Mouse (Mus musculus): Measurements from ENCODE around the gene Zfp94. TPM values are rescaled to one million over a fixed set of nuclear protein-coding genes. Genes with fewer than 3 reads are reported as not detected.
"Not testable (repeated sequence)": the region's sequence is repeated elsewhere in the genome, so short reads cannot be mapped to it uniquely, and the experiment has no call there.

Zfp94 gene
- polyA plus RNA-seq, 1 experiment from 2014 or later = 19.2 TPM

DNA sequence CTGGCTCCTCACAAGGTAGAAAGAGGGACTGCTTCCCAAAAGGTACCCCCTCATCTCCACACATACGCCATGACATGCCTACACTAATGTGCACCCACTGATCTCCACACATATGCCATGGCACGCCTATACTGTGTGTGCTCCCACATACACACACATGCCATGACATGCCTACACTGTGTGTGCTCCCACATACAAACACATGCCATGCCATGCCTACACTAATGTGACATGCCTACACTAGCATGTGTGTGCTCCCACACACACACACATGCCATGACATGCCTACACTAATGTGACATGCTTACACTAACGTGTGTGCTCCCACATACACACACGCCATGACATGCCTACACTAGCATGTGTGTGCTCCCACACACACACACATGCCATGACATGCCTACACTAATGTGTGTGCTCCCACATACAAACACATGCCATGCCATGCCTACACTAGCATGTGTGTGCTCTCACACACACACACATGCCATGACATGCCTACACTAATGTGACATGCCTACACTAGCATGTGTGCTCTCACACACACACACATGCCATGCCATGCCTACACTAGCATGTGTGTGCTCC lies 26.3 kb downstream of the Zfp94 start:
- no peaks in the 10 kb centered on the region for H3K9me3 ChIP-seq (ENCODE audit: control insufficient read depth, low read length)
- H3K27ac ChIP-seq (replicated peaks; ENCODE audit: low read depth, low read length) = no peak overlapping the region
- DNase-seq (no peak), ATAC-seq (ENCODE audit: low FRiP score, low TSS enrichment) (no peak)
- H3K4me1 ChIP-seq (ENCODE audit: control insufficient read depth, insufficient read depth, low read length) = no peaks in the 10 kb centered on the region
- peaks cover 77% of the 10 kb centered on the region for H3K36me3 ChIP-seq (ENCODE audit: control insufficient read depth, insufficient read depth, low read length)
- no peak overlapping the region for H3K9ac ChIP-seq (replicated peaks; ENCODE audit: low read length)
- H3K27me3 ChIP-seq (ENCODE audit: control insufficient read depth, insufficient read depth, low read length) = no peaks in the 10 kb centered on the region
- WGBS = 99% methylated on average over 4 of the region's 4 CpGs
- H3K4me2 ChIP-seq (ENCODE audit: low read length) = no peak overlapping the region
- no peak overlapping the region for H3K4me3 ChIP-seq (replicated peaks; ENCODE audit: low read depth, low read length)

DNA sequence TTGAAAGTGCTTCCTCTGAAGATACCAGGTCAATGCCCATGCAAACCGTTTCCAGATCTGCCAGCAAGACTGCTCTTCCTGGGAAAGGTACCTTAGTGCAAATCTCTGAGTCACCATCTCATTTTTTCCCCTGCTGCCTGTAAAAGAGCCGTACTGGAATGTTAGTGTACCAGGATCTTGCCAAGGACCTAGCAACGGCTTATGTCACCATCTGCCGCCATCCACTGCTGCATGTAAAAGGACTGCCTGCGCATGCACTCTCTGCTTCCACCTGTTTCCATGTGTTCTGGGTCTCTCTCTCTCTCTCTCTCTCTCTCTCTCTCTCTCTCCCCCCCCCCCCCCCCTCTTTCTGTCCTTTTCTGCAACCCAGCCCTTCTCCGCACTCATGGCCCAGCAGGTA lies 28.0 kb downstream of the Zfp94 start:
- no peak overlapping the region for H3K4me3 ChIP-seq (replicated peaks; ENCODE audit: low read depth, low read length)
- no peak overlapping the region for H3K4me2 ChIP-seq (ENCODE audit: low read length)
- peaks cover 60% of the 10 kb centered on the region for H3K36me3 ChIP-seq (ENCODE audit: control insufficient read depth, insufficient read depth, low read length)
- no peaks in the 10 kb centered on the region for H3K4me1 ChIP-seq (ENCODE audit: control insufficient read depth, insufficient read depth, low read length)
- H3K9ac ChIP-seq (replicated peaks; ENCODE audit: low read length) = no peak overlapping the region
- 94% methylated on average over 6 of the region's 6 CpGs for WGBS
- DNase-seq (no peak), ATAC-seq (ENCODE audit: low FRiP score, low TSS enrichment) (no peak)
- no peaks in the 10 kb centered on the region for H3K27me3 ChIP-seq (ENCODE audit: control insufficient read depth, insufficient read depth, low read length)
- H3K9me3 ChIP-seq (ENCODE audit: control insufficient read depth, low read length) = no peaks in the 10 kb centered on the region
- no peak overlapping the region for H3K27ac ChIP-seq (replicated peaks; ENCODE audit: low read depth, low read length)

DNA sequence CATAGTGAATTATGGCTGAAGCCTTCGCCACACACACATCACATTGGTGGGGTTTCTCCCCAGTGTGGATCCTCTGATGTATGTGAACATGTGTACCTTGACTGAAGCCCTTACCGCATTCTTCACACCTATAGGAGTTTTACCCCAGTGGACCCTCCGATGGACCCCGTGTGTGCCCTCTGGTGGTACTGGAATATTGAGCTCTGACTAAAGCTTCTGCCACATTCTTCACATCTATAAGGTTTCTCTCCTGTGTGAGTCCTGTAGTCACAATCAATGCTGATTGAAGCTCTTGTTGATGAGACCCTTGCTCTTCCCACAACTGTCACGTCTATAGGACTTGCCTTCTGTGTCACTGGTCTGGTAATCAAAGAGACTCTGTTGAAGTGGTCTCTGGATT lies 28.8 kb downstream of the Zfp94 start:
- DNase-seq (no peak), ATAC-seq (ENCODE audit: low FRiP score, low TSS enrichment) (no peak)
- H3K9ac ChIP-seq (replicated peaks; ENCODE audit: low read length) = no peak overlapping the region
- 84% methylated on average over 5 of the region's 5 CpGs for WGBS
- no peak overlapping the region for H3K4me3 ChIP-seq (replicated peaks; ENCODE audit: low read depth, low read length)
- H3K27ac ChIP-seq (replicated peaks; ENCODE audit: low read depth, low read length) = no peak overlapping the region
- H3K4me1 ChIP-seq (ENCODE audit: control insufficient read depth, insufficient read depth, low read length) = no peaks in the 10 kb centered on the region
- H3K4me2 ChIP-seq (ENCODE audit: low read length) = no peak overlapping the region
- no peaks in the 10 kb centered on the region for H3K9me3 ChIP-seq (ENCODE audit: control insufficient read depth, low read length)
- H3K36me3 ChIP-seq (ENCODE audit: control insufficient read depth, insufficient read depth, low read length) = peaks cover 54% of the 10 kb centered on the region
- no peaks in the 10 kb centered on the region for H3K27me3 ChIP-seq (ENCODE audit: control insufficient read depth, insufficient read depth, low read length)

DNA sequence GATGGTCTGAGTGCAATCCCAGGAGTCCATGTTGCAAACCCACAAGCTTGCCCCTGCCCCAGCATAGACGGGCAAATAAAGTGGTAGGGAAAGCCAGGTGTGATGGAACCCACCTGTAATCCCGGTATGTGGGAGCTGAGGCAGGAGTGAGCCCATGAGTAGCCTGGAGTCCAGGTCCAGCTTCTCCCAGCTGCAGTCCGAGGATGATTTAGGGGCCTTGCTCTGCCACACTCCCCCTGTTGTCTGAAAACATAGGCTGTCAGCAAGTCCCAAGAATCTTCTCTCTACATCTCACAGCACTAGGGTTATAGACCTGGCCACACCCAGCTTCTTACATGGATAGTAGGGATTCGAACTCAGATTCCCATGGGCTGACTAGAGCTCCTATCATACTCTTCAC lies 29.6 kb downstream of the Zfp94 start:
- H3K27me3 ChIP-seq (ENCODE audit: control insufficient read depth, insufficient read depth, low read length) = no peaks in the 10 kb centered on the region
- H3K36me3 ChIP-seq (ENCODE audit: control insufficient read depth, insufficient read depth, low read length) = peaks cover 46% of the 10 kb centered on the region
- no peak overlapping the region for H3K4me2 ChIP-seq (ENCODE audit: low read length)
- no peaks in the 10 kb centered on the region for H3K4me1 ChIP-seq (ENCODE audit: control insufficient read depth, insufficient read depth, low read length)
- no peak for DNase-seq
- H3K4me3 ChIP-seq (replicated peaks; ENCODE audit: low read depth, low read length) = no peak overlapping the region
- no peak for ATAC-seq (ENCODE audit: low FRiP score, low TSS enrichment)
- no peak overlapping the region for H3K27ac ChIP-seq (replicated peaks; ENCODE audit: low read depth, low read length)
- 77% methylated on average over 4 of the region's 4 CpGs for WGBS
- no peaks in the 10 kb centered on the region for H3K9me3 ChIP-seq (ENCODE audit: control insufficient read depth, low read length)
- no peak overlapping the region for H3K9ac ChIP-seq (replicated peaks; ENCODE audit: low read length)

DNA sequence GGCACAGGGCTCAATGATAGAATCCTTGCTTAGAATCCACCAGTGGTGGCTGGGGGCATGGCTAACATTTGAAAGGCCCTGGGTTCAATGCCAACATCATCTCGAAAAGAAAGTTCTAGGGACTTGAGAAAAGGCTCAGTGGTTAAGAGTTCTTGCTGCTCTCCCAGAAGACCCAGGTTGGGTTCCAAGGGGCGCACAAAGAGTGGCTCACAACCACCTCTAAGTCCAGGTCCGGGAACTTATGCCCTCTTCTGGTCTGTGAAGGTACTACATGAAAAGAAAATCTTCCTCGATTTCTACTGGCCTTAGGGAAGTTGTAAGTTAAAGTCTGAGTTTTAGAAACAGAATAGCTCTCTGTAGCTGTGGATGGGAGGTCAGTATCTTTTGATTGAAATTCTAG lies 30.4 kb downstream of the Zfp94 start:
- Histone ChIP-seq H3K4me3 (replicated peaks; ENCODE audit: low read depth, low read length) (no peak overlapping the region), H3K9ac (replicated peaks; ENCODE audit: low read length) (no peak overlapping the region), H3K4me1 (ENCODE audit: control insufficient read depth, insufficient read depth, low read length) (no peaks in the 10 kb centered on the region), H3K9me3 (ENCODE audit: control insufficient read depth, low read length) (no peaks in the 10 kb centered on the region), H3K27ac (replicated peaks; ENCODE audit: low read depth, low read length) (no peak overlapping the region), H3K36me3 (ENCODE audit: control insufficient read depth, insufficient read depth, low read length) (peaks cover 38% of the 10 kb centered on the region), H3K27me3 (ENCODE audit: control insufficient read depth, insufficient read depth, low read length) (no peaks in the 10 kb centered on the region), H3K4me2 (ENCODE audit: low read length) (no peak overlapping the region)
- no peak for ATAC-seq (ENCODE audit: low FRiP score, low TSS enrichment)
- WGBS = 52% methylated on average over 4 of the region's 4 CpGs
- no peak for DNase-seq

DNA sequence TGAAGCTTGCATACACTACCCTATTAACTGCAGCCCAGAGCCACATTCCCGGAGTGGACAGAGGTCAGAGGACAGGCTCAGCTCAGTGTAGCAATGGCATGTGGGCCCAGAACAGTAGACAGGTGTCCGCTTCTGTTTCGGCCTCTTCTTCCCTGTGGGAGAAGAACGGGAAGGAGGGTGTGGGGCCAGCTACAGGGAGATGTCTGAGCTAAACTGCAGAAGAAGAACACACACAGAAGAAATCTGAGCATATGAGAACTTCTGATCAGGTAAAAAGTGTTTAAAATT lies 35.7 kb downstream of the Zfp94 start:
- 47% methylated on average over 4 of the region's 4 CpGs for WGBS
- Histone ChIP-seq H3K27me3 (ENCODE audit: control insufficient read depth, insufficient read depth, low read length) (no peaks in the 10 kb centered on the region), H3K4me3 (replicated peaks; ENCODE audit: low read depth, low read length) (no peak overlapping the region), H3K27ac (replicated peaks; ENCODE audit: low read depth, low read length) (no peak overlapping the region), H3K4me1 (ENCODE audit: control insufficient read depth, insufficient read depth, low read length) (no peaks in the 10 kb centered on the region), H3K9me3 (ENCODE audit: control insufficient read depth, low read length) (no peaks in the 10 kb centered on the region), H3K9ac (replicated peaks; ENCODE audit: low read length) (no peak overlapping the region), H3K4me2 (ENCODE audit: low read length) (no peak overlapping the region), H3K36me3 (ENCODE audit: control insufficient read depth, insufficient read depth, low read length) (no peaks in the 10 kb centered on the region)
- DNase-seq (no peak), ATAC-seq (ENCODE audit: low FRiP score, low TSS enrichment) (no peak)

DNA sequence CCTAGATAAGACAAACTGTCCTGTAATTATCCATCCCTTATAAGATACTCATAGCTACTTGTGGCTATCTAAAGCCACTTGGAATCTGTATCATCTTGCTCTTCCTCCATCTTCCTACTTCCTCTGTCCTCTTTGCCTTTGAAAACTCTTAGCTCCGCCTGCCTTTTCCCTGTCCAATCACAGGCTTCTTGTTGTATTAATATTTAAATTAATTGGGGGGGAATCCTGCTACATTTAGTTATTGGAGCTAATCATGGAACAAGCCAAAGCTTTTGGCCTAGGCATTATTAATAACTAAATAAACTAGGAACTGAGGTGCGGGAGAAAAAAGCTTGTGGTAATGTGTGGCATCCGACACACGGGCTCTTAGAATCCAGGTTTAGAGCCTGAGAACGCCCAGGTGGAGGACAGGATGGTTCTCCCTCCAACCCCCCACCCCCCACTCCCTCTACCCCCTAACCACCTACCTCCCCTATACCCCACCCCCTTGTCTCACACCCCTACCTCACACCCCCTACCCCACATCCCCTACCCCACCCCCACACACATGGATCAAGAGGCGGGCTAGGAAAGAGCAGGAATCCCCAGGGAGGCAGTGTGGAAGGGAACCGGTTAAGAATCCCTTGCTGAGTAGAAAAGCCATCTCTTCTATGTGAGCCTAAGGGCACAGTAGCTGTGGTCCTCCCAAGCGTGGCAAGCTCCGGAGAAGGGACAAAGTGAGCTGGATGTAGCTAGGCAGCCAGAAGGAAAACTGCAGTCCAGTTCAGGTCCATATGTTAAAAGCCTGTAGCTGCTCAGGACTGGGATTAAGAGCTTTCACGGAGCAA lies 36.2 kb downstream of the Zfp94 start:
- H3K36me3 ChIP-seq (ENCODE audit: control insufficient read depth, insufficient read depth, low read length) = peaks cover under 1% of the 10 kb centered on the region; the same call in 1 of the 2 replicates
- no peak overlapping the region for H3K4me3 ChIP-seq (replicated peaks; ENCODE audit: low read depth, low read length)
- H3K4me2 ChIP-seq (ENCODE audit: low read length) = no peak overlapping the region
- ATAC-seq (ENCODE audit: low FRiP score, low TSS enrichment) (no peak), DNase-seq (no peak)
- no peaks in the 10 kb centered on the region for H3K27me3 ChIP-seq (ENCODE audit: control insufficient read depth, insufficient read depth, low read length)
- no peak overlapping the region for H3K27ac ChIP-seq (replicated peaks; ENCODE audit: low read depth, low read length)
- no peaks in the 10 kb centered on the region for H3K9me3 ChIP-seq (ENCODE audit: control insufficient read depth, low read length)
- no peak overlapping the region for H3K9ac ChIP-seq (replicated peaks; ENCODE audit: low read length)
- WGBS = 53% methylated on average over 10 of the region's 10 CpGs
- H3K4me1 ChIP-seq (ENCODE audit: control insufficient read depth, insufficient read depth, low read length) = no peaks in the 10 kb centered on the region

DNA sequence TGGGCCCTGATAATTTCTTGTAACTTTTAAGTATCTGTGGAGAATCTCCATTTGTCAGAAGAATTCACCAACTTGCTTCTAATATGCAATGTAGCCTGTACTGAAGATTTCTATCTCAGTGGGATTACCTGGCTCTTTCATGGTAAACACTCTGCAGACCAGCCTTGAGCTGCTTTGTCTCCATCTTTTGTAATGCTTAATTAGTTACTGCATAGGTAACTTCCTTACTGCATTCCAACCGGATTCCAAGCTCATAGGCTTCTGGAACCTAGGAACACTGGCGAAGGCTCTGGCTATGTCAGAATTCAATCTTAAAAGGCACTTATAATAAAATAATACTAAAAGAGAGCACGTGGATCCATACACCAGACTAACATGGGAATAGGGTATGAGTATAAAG lies 37.7 kb downstream of the Zfp94 start:
- H3K4me3 ChIP-seq (replicated peaks; ENCODE audit: low read depth, low read length); ATAC-seq (ENCODE audit: low FRiP score, low TSS enrichment); H3K9ac ChIP-seq (replicated peaks; ENCODE audit: low read length); H3K36me3 ChIP-seq (ENCODE audit: control insufficient read depth, insufficient read depth, low read length); H3K27ac ChIP-seq (replicated peaks; ENCODE audit: low read depth, low read length); H3K4me1 ChIP-seq (ENCODE audit: control insufficient read depth, insufficient read depth, low read length); DNase-seq; H3K9me3 ChIP-seq (ENCODE audit: control insufficient read depth, low read length); H3K27me3 ChIP-seq (ENCODE audit: control insufficient read depth, insufficient read depth, low read length); H3K4me2 ChIP-seq (ENCODE audit: low read length): not testable (repeated sequence)
- WGBS = 81% methylated on average over 3 of the region's 3 CpGs

DNA sequence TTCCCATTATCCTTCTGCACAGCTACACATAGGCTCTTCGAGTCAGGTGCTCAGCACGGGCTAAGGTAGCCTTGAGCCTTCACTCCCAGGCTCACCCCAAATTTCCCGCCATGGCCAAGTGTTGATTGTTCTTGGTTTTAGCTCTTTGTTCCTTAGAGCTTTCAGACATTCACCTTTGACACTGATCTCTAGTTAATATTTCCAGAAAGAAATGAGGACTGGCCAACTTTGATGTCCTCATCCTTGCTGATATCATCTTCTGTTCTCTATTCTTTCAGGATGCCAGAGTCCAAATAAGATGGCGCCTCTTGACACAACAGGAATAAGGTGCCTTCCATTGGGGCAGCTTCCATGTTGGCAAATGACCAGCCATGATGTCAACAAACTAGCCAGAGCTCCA lies 42.0 kb downstream of the Zfp94 start:
- no peaks in the 10 kb centered on the region for H3K27me3 ChIP-seq (ENCODE audit: control insufficient read depth, insufficient read depth, low read length)
- WGBS = 93% methylated on average over 4 of the region's 4 CpGs
- H3K36me3 ChIP-seq (ENCODE audit: control insufficient read depth, insufficient read depth, low read length) = peaks cover 10% of the 10 kb centered on the region
- no peak overlapping the region for H3K4me3 ChIP-seq (replicated peaks; ENCODE audit: low read depth, low read length)
- H3K4me1 ChIP-seq (ENCODE audit: control insufficient read depth, insufficient read depth, low read length) = peaks cover 3% of the 10 kb centered on the region; the same call in 1 of the 2 replicates
- H3K27ac ChIP-seq (replicated peaks; ENCODE audit: low read depth, low read length) = no peak overlapping the region
- H3K9me3 ChIP-seq (ENCODE audit: control insufficient read depth, low read length) = no peaks in the 10 kb centered on the region
- DNase-seq (no peak), ATAC-seq (ENCODE audit: low FRiP score, low TSS enrichment) (no peak)
- H3K4me2 ChIP-seq (ENCODE audit: low read length) = no peak overlapping the region
- H3K9ac ChIP-seq (replicated peaks; ENCODE audit: low read length) = no peak overlapping the region

All from midbrain, embryonic 14.5 days (tissue).